Mouse (Mus musculus): ENCODE results near the gene Cxcr2.

Gene Cxcr2

DNA sequence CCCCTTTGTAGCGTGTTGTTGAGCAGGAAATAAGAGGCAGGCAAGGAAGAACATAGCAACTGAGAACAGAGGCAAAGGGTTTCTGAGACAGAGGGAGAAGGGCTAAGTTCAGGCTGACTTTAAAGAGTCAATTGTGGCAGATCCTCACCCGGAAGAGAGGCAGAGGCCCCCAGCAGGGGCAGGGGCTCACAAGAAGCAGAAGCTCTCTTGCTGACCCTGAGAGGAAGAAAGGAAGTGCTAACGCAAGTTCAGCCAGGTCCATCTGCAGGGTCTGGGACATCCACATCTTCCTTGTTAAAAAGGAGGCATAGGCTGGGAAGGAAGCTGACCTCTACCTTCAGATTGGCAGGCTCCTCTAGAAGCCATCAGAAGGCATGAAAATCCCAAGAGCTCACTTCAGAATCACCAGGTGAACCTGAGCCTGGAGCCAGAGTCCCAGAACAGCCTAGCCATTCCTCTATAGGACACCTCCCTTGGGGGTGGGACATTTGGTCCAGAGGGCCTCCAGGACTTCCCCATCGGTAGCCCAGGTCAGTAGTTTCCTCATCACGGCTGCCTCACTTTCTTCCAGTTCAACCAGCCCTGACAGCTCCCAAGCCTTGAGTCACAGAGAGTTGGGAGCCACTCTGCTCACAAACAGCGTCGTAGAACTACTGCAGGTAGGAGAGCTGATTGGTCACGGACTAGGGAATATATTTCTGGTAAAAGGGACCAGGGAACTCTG lies at the start of gene Cxcr2:
Gene Cxcr2 (plus strand): TSS at position 529 of the 724 bp plus-strand sequence.
- ATAC-seq (ENCODE audit: insufficient number of reproducible peaks, low FRiP score, low TSS enrichment), result no peak

DNA sequence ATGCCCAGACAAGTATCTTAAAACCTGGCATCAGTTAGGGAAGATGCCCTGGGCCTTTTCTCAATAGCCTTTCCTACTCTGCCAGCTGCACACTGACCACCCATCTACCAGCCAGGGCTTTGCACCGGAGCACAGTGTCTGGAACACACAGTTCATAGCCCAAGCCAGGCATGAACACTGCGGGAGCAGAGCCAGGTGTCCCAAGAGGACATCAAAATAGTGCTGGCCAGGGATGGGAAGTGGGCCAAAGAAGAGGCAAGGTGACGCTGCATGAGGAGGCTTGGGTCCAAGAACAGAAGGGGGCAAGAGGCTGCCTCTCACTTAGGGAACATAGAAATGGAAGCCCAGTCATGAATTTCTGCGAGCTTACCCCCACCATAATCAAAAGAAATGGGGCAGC lies 48.1 kb upstream of the Cxcr2 start:
- no peak for ATAC-seq (ENCODE audit: insufficient number of reproducible peaks, low FRiP score, low TSS enrichment)

DNA sequence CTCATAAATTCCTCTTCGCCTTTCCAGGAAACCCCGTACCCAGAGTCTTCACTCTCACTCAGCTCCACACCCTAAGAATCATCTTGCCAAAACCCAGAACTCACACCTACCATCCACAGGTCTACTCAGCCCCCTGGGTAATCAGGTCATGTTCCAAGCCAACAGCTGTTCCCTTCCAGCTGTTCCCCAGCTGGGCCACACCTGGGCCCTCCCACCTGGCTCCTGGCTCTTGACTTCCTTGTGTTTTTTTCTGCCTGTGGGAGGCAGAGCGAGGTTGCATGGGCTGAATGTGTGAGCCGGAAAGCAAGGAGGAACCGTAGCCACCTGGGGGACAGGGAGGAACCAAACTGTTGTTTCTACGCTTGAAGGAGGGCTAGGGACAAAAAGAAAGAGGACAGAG lies 47.6 kb upstream of the Cxcr2 start:
- ATAC-seq (ENCODE audit: insufficient number of reproducible peaks, low FRiP score, low TSS enrichment), result no peak

DNA sequence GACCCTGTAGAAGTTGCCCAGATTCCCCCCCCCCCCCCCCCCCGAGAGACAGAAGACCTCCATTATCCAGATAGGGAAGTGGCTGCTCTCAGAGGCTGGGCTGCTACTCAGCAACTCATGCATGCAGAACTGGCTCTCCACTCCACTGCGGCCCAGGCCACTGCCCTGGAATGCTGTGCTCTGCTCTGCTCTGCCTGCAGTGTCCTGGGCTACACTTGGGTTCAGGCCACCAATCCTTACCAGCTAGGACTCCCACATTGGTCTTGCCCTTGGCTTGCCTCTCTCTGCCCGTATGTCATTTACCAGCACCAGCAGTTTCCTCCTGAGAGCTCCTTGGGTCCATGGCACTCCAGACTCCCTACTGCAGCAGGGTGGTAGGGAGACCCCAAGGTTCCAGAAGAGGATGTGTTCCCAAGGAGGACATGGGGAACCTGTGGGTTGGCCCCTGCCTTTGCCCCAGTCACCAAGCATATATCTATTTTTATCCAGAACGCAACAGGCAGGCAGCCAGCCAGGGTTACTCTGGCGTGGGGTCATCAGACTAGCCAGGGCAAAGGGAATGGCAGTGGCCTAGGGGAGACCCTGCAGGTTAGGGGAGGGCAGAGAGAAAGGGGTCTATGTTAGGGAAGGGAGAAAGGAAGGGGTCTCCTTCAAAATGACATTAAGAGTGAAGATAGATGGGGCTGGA lies 45.7 kb upstream of the Cxcr2 start:
- ATAC-seq (ENCODE audit: insufficient number of reproducible peaks, low FRiP score, low TSS enrichment), result no peak

DNA sequence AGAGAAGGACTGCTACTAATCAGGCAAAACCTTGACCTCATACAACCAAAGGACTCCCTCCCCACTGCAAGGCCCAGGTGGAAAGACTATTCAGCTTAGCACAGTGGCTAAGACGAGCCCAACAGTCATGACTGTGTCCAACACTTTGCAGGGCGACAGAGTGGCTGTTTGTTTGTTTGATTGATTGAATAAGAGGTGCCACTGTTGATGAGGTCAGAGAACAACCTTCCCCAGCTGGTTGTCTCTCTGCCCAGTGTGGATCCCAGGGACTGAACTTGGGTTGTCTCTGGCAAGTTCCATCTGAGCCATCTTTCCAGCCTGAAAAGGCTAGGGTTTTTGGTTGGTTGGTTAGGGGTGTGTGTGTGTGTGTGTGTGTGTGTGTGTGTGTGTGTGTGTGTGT lies 44.1 kb upstream of the Cxcr2 start:
- ATAC-seq (ENCODE audit: insufficient number of reproducible peaks, low FRiP score, low TSS enrichment), result no peak

DNA sequence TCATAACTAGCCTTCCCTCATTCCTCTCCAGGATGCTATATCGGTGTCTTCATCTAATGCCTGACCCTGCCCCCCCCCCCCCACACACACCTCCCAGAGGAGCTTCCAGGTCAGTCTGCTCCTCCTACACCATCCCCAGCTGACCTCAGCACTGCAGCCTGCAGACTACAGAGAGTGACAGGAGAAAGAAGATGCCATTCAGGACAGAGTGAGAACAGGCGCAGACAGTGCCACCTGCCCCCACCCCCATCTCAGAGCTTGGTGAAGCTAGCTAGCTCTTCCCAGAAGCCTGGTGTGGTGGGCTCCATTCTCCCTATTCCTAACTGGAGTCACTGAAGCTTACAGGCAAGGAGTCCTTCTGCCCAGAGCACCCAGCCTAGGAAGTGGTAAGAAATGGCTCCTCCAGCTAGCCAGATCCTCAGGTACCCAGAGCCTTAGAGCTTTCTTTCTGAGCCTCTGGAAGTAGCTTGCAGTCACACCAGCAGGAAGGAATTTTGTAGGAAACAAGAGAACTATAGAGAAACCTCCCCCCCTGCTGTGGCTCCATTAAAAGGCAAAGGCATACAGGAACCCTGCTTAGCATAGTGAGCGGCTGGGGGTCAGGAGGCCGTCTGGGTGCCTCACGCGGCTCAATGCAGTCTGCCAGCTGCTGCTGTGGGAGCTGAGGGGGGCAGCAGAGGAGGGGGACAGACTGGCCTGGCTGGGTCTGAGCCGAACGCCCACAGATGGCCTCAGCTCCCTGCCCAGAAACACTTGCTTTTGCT lies 42.7 kb upstream of the Cxcr2 start:
- no peak; the same call in 1 of the 2 replicates for ATAC-seq (ENCODE audit: insufficient number of reproducible peaks, low FRiP score, low TSS enrichment)

DNA sequence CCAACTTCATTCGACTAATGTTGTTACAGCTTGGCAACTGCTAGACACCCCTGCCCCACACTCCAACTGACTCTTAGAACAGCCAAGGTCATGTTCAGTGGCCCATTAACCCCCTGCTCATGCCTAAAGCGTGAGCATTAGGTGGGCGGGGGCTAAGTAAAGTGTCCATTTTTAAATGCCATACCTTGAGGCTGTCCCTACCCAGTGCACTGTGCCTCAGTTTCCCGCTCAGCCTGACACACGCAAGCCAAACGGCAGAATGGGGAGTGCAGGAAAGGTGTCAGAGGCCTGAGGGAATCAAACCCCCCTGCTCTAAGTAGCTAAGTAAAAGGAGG lies 42.1 kb upstream of the Cxcr2 start:
- no peak for ATAC-seq (ENCODE audit: insufficient number of reproducible peaks, low FRiP score, low TSS enrichment)

DNA sequence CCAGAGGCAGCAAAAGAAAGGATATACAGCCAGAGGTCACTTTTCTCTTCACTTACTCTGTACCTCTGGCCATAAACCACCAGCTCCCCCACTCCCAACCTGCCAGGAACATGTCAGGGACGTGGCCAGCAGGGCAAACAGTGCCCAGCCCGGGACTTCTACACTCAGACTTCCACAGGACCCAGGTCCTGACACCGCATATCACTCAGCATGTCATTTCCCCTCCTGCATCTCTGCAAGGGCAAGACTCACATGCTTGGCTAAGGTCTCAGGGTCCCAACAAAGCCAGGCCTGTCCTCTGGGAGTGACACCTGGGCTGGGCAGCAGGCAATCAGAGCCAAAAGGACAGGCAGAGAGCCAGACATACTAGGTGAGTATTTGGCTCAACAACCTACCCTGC lies 40.7 kb upstream of the Cxcr2 start:
- ATAC-seq (ENCODE audit: insufficient number of reproducible peaks, low FRiP score, low TSS enrichment), result no peak

DNA sequence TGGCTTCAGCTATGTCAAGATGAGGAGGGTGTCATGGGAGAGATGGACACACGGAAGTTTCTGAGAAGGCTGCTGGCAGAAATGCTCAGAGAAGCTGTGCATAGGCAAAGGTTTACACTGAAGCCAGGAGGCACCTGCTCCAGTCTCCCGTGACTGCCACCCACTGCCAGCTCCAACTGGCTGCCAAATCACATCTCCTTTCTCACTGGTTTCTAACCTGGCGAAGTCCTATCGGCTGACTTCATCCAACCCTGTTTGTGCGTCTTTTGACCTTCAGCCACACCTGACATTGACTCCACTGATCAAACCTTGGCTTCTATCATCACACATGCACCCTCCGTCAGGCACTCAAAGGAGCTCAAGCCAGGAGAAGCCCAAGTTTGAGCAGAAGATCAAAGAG lies 35.9 kb upstream of the Cxcr2 start:
- no peak for ATAC-seq (ENCODE audit: insufficient number of reproducible peaks, low FRiP score, low TSS enrichment)

DNA sequence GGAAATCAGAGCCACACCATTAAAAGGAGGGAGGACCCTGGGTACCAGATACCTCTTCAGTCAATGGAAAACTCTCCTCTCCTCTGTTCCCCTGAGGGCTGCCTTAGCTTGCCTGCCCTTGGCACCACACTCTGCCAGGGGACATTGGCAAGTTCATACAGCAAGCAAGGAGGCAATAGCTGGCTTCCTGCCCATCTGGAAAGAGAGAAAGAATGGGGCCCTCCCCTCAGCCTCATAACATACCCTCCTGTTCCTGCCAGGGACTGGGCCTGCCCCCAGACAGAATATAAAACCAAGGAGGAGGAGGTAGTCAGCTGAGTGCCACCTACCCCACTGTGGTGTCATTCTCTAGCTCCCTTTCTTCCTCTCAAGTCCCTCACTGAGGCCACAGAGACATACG lies 34.7 kb upstream of the Cxcr2 start:
- no peak for ATAC-seq (ENCODE audit: insufficient number of reproducible peaks, low FRiP score, low TSS enrichment)

DNA sequence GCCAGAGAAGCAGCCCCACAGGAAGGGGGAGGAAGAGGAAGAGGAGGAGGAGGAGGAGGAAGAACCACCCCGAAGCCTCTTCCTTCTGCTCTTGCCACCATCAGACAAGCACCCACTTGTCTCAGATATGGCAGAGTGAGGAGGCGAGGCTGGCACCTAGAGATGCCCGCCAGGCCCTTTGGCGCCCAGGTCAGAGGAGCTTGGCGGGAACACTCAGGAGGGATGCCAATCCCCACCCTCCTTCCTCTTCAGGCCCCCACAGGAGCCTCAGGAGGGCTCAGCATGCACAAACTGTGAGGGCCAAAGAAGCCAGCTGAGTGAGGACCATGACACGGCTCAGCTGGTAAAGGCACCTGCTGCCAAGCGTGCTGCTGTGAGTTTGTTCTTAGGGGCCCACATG lies 32.7 kb upstream of the Cxcr2 start:
- no peak for ATAC-seq (ENCODE audit: insufficient number of reproducible peaks, low FRiP score, low TSS enrichment)

DNA sequence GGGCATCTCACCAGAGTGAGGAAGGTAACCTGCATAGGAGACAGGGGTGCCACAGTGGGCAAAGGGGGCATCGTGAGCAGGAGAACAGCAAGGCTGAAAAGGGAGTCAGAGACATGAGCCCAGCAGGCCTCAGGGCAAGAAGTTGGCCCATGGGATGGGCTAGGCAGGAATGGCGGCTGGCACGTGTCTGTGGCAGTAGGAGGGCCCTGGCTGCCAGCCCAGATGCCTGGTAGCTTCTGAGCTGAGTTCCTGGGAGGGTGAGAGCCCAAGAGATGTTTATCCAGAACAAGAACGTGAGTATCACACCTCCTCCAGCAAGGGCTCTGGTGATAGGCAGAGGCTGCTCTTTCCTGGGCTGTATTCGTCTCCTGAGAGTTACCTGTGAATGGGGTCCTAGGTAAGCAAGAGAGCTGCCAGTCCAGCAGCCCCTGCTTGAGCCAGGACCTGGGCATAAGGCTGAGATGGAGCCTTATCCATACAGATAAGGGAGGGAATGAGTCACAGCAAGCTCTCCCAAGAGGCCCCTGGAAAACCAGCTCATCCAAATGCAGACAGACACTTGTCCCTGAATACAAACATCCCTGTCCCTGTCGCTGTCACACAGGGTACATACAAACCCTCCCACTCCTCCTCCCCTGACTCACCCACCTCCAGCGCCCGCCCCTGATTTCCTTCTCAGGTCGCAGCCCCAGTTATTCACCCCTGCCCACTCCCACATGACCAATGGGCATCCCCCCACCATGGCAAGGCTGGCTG lies 31.8 kb upstream of the Cxcr2 start:
- ATAC-seq (ENCODE audit: insufficient number of reproducible peaks, low FRiP score, low TSS enrichment), result no peak

DNA sequence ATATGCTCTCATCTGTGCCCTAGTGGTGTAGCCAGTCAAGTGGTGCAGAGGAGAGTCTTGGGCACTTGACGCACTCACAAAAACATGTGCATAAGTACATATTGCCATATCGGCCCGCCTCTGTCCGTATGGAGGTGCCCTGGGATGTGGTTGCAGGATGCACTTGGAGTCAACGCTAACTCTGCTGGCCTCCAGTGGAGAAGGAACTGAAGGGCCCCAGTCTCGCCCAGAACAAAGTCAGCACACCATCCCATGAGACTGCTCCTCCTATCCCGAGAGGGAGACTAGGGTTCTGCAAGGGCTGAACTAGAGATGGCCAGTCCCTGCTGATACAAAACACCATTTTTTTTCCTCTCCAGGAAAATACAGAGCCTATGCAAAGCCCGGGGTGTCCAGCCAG lies 30.6 kb upstream of the Cxcr2 start:
- ATAC-seq (ENCODE audit: insufficient number of reproducible peaks, low FRiP score, low TSS enrichment), result no peak

DNA sequence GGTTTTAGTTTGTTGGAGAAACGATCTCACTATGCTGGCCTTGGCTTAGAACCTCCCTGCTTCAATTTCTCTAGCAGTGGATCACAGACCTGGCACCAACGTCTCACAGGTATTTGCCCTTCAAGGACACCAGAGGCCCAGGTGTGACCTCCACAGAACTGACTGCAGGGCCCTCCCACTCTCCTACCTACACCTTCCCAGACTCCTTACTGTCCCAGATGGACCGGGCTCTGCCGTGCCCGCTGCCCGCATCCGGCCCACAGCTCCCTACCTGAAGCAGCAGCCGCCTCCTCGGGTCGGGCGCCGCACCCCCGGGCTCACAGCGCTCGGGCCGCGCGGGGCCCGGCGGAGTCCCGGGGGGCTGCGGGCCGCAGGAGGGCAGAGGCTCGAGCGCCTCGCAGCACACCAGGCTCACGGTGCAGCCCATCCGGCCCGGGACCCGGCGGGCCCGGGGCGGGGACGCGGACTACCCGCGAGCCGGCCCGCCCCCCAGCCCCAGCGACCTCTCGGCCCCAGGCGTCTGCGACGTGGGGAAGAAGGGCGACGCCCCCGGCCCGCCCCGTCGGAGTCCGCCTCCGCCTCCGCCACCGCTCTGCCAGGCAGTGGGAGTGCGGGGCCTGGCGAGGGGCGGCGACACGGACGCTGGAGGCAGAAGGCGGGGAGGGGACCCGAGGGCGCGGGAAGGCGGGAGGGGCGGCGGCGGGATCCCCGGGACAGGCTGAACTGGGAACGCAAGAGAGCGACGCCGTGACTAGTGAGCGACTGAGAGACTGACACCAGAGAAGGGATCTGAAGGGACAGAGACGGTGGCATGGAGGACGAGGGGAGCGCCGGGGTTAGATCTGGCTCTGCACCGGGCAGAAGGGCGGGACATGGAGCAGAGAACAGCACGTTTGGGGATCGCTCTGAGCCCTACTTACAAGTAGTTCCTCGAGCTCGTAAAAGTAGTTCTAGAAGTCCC lies 29.5 kb upstream of the Cxcr2 start, which contains the start of gene Tns1:
Gene Tns1 (minus strand): TSS at position 429 of the 961 bp plus-strand sequence.
- ATAC-seq (ENCODE audit: insufficient number of reproducible peaks, low FRiP score, low TSS enrichment), result no peak

DNA sequence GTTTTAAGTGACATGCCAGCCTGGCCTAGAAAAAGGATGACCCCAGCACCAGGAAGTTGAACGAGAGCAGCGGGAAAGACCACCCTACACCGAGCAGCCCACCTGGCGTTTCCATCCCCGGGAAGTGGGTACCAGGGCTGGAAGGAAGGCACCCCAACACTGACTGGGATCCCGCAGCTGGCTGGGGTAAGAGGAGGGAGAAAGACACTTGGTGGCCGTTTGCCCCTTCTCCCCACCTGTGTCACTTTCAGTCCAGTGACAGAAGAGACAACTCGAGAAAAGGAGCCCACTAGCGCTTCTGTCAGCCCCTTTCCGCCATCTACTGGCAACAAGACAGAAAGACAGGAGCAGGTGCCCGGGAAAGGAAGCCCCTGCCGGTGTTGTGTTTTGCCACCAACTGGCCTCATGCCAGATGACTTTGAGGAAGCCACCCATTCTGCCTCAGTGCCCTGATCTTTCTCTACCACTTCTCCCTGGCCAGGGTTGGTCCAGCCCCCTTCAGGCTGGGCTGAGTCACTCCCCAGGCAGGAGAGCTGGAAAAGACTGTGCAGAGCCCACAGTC lies 28.7 kb upstream of the Cxcr2 start, which contains the start of gene Rufy4:
Gene Rufy4 (plus strand): TSS at position 551 of the 562 bp plus-strand sequence.
- peak; percentile 59; the same call in 1 of the 2 replicates for ATAC-seq (ENCODE audit: insufficient number of reproducible peaks, low FRiP score, low TSS enrichment)

DNA sequence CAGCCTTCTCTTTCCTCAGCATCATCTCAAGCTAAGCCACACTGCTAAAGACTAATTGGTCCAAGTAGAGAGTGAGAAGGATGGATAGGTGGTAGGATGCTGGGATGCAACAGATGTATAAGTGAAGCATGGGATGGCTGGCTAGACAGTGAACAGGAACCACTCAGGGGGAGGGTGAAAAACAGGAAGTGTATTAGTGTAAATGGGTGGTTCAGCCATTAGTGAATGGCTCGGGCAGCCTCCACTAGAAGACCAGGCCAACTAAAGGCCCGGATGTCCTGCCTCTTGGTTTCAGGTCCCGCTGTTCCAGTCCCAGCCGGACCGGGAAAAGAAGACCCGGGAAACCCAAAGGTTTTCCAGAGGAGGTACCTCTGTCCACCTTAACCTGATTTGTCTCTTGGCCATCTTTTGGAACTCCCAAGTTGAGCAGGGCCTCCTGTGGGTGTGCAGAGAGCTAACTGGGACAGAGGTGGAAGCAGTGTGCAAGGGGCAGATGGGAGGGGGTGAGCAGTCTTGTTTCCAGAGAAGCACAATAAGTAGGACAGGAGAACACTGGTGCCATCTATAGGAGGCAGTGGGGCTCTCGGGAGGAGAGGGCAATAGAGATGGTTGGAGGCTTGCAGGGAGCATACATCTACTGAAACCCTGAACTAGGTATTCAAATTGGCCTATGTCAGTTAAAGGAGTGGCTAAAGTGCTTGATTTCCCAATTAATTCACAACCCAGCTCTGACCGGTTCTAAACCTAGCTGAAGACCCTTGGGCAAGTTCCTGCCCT lies 22.7 kb upstream of the Cxcr2 start:
- no peak for ATAC-seq (ENCODE audit: insufficient number of reproducible peaks, low FRiP score, low TSS enrichment)

DNA sequence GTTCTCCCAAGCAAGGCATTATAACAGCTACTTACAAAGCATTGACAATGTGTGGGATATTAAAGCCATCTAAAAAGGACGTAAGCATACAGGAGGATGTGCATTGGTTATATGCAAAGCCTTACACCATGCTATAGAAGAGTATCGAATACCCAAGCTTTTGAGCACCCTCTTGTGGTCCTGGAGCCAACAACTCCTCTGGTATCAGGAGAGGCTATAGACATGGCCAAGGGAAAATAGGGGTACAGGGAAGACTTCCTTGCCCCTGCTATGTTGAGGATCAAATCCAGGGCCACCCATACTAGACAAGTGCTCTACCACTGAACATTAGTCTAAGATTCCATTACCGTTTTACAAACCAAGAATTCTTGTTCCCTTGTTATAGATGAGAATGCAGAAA lies 21.8 kb upstream of the Cxcr2 start:
- no peak for ATAC-seq (ENCODE audit: insufficient number of reproducible peaks, low FRiP score, low TSS enrichment)

DNA sequence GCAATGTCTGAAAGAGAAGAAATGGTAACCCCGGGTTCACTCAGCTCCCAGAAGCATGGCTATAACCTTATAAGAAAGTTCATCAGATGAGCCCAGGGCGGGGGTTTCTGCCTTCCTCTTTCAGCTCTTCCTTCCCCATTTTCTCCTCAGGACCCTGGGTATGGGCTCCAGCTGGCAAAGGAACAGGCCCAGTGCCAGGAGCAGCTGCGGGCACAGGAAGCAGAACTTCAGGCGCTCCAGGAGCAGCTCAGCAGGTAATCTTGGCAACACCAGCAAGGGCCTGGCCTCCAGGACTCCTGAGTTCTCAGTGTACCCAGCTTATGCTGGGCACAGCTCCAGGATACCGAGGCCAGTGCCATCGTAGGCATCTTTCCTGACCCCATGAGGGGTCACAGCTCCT lies 19.8 kb upstream of the Cxcr2 start:
- ATAC-seq (ENCODE audit: insufficient number of reproducible peaks, low FRiP score, low TSS enrichment), result no peak
